Mouse (Mus musculus) kidney, embryonic 15.5 days (tissue): ENCODE results near the gene Fam171a2. TPM values are rescaled to one million over a fixed set of nuclear protein-coding genes. Genes with fewer than 3 reads are reported as not detected.

Experiments used
- ATAC-seq: fragments of 200-750 bp; cut with Nextera tagmentation; replicated peaks from 2 replicates; pipeline ENCODE4 v1.8.0; 2017; ENCODE audit warnings: moderate TSS enrichment; ENCODE audit not compliant: low FRiP score
- H3K27ac ChIP-seq: fragments of 300-500 bp; sonication (generic); 2 replicates; pipeline ENCODE4 v1.5.1; 2015; ENCODE audit warnings: mild to moderate bottlenecking, inconsistent platforms
- H3K27me3 ChIP-seq: fragments of 300-500 bp; sonication (generic); 2 replicates; pipeline ENCODE4 v1.6.1; 2015; ENCODE audit warnings: inconsistent platforms
- H3K36me3 ChIP-seq: fragments of 300-500 bp; sonication (generic); 2 replicates; pipeline ENCODE4 v1.6.1; 2015; ENCODE audit warnings: inconsistent platforms
- H3K4me1 ChIP-seq: fragments of 300-500 bp; sonication (generic); 2 replicates; pipeline ENCODE4 v1.6.1; 2015; ENCODE audit warnings: inconsistent platforms
- H3K4me2 ChIP-seq: fragments of 300-500 bp; sonication (generic); 2 replicates; pipeline ENCODE4 v1.6.1; 2015; ENCODE audit warnings: moderate library complexity, mild to moderate bottlenecking, inconsistent platforms
- H3K4me3 ChIP-seq: fragments of 300-500 bp; sonication (generic); replicated peaks from 2 replicates; pipeline ENCODE4 v1.5.1; 2015; ENCODE audit warnings: mild to moderate bottlenecking, inconsistent platforms
- H3K9ac ChIP-seq: fragments of 300-500 bp; sonication (generic); 2 replicates; pipeline ENCODE4 v1.6.1; 2015; ENCODE audit warnings: mild to moderate bottlenecking, inconsistent platforms
- H3K9me3 ChIP-seq: fragments of 300-500 bp; sonication (generic); replicated peaks from 2 replicates; pipeline ENCODE4 v1.6.1; 2016; ENCODE audit warnings: inconsistent platforms
- WGBS: fragments of 180-500 bp; shearing (Covaris S2); methylation state at CpG from one replicate; pipeline ENCODE4 v1.1.7; 2015; ENCODE audit warnings: mixed read lengths; 5-methylcytosine and 5-hydroxymethylcytosine counted together
- polyA plus RNA-seq: library from polyadenylated mRNA; unstranded; fragments of >200 nt; fragmentation: Nextera tagmentation; extraction: Ambion mirVana; gene quantifications from 2 replicates; pipeline ENCODE4 v1.2.1, GENCODE M21; 2015

Gene Fam171a2
- polyA plus RNA-seq, 1 experiment from 2014 or later: 7.1 TPM

DNA sequence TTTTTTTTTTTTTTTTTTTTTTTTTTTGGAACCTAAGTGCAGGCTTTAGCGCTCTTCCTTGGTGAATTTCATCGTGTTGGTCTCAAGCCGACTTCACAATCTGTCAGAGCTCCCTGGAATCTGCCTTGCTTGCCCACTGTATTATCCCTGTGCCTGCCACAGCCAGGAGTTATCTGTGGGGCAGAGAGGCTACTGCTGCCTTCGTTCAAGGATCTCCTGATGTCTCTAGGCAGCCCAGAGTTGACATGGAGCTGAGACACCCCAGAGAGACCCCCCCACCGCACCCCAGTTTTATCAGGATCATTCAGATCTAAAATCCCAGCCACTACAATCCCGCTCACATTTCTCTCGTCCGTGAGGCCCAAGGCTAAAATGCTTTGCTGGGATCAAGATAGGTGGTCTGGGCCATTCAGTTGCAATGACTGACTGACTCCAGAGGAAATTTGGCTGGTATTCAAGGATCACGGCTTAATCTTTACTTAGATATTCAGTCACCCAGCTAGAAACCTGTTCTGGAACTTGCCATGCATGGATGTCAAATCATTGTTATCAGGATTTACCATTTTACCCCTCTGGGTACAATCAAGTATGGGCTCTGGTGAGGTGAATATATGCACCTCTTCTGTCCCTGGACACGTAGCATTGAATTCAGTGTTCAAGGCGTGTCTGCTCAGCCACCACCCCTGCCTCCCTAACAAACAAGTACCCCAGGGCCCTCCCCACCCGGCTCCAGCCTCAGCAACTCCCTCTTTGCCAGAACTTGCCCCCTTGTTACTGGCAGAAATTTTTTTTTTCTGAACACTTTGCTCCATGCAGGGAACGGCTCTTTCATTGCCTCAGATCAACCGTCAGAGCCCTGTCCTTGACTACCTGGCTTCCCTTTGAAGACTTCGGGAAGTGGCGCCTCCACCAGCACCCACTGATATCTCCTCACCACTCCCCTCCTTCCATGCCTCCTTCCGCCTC is 1.8 kb upstream of the Fam171a2 start:
- Histone ChIP-seq H3K4me2 (peak overlapping the region; percentile 90; the same call in 1 of the 2 replicates), H3K4me1 (peaks cover 67% of the 10 kb centered on the region), H3K27me3 (peaks cover 3% of the 10 kb centered on the region; the same call in 1 of the 2 replicates), H3K36me3 (no peaks in the 10 kb centered on the region), H3K27ac (peak overlapping the region; percentile 96), H3K9ac (no peak overlapping the region), H3K4me3 (no peak overlapping the region), H3K9me3 (no peaks in the 10 kb centered on the region)
- whole genome bisulfite sequencing: 44% methylated on average over 17 of the region's 17 CpGs
- ATAC-seq: no peak

DNA sequence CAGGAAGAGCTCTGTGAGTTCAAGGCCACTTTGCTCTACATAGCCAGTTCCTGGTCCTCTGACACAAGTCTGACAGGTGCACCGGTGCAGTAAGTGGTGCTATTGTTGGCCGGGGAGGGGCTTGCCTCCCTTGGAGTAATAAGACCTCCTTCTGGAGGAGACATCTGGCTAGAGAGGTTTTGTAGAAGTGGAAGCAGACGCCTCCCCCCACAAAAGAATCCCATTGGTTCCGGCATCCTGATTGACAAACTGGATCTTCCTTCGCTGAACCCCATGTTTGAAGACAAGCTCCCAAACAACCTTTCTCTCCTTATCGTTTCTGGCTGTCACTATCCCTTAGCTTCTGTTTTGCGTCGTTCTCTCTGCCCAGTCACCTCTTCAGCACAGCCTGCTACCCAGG is 845 bp upstream of the Fam171a2 start:
- H3K4me2 ChIP-seq: peak overlapping the region; percentile 90
- H3K4me1 ChIP-seq: peaks cover 64% of the 10 kb centered on the region
- no peak overlapping the region; the same call in 1 of the 2 replicates for H3K4me3 ChIP-seq
- WGBS: 17% methylated on average over 8 of the region's 8 CpGs
- H3K9me3 ChIP-seq: no peaks in the 10 kb centered on the region
- no peak for ATAC-seq
- peak overlapping the region; percentile 96 for H3K27ac ChIP-seq
- H3K36me3 ChIP-seq: peaks cover 6% of the 10 kb centered on the region; the same call in 1 of the 2 replicates
- peaks cover 3% of the 10 kb centered on the region; the same call in 1 of the 2 replicates for H3K27me3 ChIP-seq
- no peak overlapping the region for H3K9ac ChIP-seq

DNA sequence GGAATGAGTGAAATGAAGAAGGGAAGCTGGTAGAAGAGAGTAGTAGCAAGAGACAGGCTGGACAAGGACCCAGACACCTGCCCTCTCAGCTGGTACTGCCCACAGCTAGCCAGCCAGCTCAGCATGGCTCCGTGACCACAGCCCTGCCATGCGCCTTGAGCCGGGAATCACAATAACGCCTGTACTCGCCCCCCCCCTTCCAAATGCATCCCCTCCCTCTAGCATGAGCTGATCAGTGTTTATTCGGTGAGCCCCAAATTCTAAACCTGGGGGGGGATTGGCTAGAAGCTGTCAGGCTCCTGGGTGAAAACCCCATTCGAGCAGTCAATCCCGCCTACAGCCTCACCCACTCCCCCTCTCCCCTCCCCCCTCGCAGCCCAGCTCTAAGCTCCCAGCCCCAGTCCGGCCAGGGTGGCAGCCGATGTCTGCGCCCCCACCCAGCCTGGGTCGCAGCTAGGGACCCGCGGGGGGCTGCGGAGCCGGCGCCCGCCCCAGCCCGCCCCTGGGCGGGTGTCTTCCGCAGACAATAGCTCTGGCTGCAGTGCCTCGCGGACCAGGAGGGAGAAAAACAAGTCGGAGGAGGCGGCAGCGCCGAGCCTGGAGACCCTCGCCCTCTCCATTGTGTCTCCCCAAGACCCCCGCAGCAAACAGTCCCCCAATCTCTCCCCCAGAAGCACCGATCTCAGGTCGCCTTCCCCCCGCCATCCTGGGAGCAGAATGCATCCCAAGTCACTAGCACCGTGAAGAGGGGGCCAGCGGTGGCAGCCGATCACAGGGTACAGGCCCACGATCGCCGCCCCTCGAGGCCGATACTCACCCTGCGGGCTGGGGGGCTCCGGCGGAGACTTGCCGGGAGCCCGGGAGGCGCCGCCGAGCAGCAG is 661 bp downstream of the Fam171a2 start:
- Histone ChIP-seq H3K9ac (peak overlapping the region; percentile 99), H3K27ac (peak overlapping the region; percentile 96), H3K36me3 (peaks cover 19% of the 10 kb centered on the region), H3K4me1 (peaks cover 62% of the 10 kb centered on the region), H3K27me3 (no peaks in the 10 kb centered on the region; the same call in 1 of the 2 replicates), H3K4me2 (peak overlapping the region; percentile 90), H3K4me3 (peak overlapping the region; percentile 97), H3K9me3 (no peaks in the 10 kb centered on the region)
- under 1% methylated on average over 46 of the region's 49 CpGs for WGBS
- ATAC-seq: peak; percentile 27

DNA sequence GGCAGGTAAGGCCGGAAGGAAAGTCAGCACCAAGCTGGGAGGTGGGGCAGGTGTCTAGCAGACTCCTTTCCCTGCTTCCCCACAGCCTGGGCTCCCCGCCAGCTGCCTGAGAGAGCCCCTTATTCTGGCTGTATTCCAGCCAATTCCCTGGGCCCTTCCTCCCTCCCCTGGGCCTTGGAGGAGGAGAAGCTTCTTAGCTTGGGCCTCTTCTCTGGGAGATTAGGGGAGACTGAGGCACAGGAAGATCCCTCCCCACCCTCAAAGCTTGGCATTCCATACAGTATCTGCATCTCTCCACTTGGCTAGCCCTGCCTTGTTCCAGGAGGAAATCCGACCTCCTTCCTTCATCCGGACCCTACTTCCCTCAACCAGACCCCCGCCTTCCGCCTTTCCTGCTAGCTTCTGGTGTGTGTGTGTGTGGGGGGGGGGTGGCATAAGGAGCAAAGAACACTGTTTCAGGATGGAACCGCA is 1.6 kb downstream of the Fam171a2 start:
- WGBS: 2% methylated on average over 7 of the region's 7 CpGs
- peaks cover 28% of the 10 kb centered on the region for H3K36me3 ChIP-seq
- peak overlapping the region; percentile 97 for H3K4me3 ChIP-seq
- peak overlapping the region; percentile 99 for H3K9ac ChIP-seq
- ATAC-seq: no peak
- no peaks in the 10 kb centered on the region for H3K9me3 ChIP-seq
- H3K27ac ChIP-seq: peak overlapping the region; percentile 96
- H3K27me3 ChIP-seq: no peaks in the 10 kb centered on the region; the same call in 1 of the 2 replicates
- H3K4me2 ChIP-seq: peak overlapping the region; percentile 90
- peaks cover 64% of the 10 kb centered on the region for H3K4me1 ChIP-seq

DNA sequence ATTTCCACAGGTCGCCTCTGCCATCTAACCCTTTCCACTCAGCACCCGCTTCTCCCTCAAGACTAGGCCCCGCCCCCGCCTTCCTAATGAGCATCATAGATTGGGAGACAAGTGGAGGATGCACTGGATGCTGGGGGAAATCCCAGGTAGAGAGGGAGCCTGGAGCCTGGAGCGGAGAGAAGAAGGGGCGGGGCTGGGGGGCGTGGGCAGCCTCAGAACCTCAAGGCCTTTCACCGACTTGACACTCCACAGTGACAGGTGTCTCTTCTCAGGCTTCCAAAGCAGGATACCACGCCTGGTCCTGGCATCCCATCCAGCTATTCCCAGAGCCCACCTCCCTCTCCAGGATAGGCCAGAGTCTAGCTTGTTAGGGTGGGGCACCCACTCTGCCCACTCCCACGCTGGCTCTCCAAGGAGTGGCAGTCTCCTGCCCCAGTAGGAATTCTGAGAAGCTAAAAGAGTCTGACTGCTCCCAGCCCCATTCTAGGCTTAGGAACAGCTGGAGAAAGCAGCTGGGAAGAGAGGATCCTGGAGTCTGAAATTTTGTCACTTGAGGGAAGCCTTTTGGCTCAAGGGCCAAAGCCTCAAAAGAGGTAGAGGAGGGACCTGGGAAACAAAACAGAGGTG is 2.1 kb downstream of the Fam171a2 start:
- H3K36me3 ChIP-seq: peaks cover 34% of the 10 kb centered on the region
- no peaks in the 10 kb centered on the region; the same call in 1 of the 2 replicates for H3K27me3 ChIP-seq
- peak overlapping the region; percentile 90 for H3K4me2 ChIP-seq
- peak overlapping the region; percentile 96 for H3K27ac ChIP-seq
- peaks cover 65% of the 10 kb centered on the region for H3K4me1 ChIP-seq
- H3K9me3 ChIP-seq: no peaks in the 10 kb centered on the region
- peak; percentile 55 for ATAC-seq
- 12% methylated on average over 10 of the region's 10 CpGs for WGBS
- H3K9ac ChIP-seq: peak overlapping the region; percentile 99
- peak overlapping the region; percentile 97 for H3K4me3 ChIP-seq

DNA sequence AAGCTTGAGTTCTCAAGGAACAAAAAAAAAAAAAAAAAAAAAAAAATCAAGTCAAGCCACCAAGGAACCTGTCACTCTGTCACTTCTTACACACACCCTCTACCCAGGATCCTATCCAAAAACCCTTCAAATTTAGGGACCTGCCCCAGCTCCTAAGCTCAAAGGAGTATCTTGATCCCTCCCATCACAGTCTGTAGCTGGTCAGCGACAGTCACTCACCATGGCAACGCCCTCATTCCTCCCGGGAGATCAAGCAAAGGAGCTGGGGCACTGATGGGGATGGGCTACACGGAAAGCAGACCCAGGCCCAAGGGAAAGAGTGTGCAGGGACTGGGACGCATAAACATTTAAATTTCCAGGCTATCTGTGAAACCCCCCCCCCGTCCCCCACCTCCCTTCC is 2.7 kb downstream of the Fam171a2 start:
- Histone ChIP-seq H3K27ac (peak overlapping the region; percentile 96), H3K36me3 (peaks cover 40% of the 10 kb centered on the region), H3K4me1 (peaks cover 61% of the 10 kb centered on the region), H3K27me3 (no peaks in the 10 kb centered on the region; the same call in 1 of the 2 replicates), H3K9ac (no peak overlapping the region), H3K4me3 (peak overlapping the region; percentile 97; the same call in 1 of the 2 replicates), H3K4me2 (peak overlapping the region; percentile 90), H3K9me3 (no peaks in the 10 kb centered on the region)
- ATAC-seq: no peak
- WGBS: 12% methylated on average over 6 of the region's 6 CpGs

DNA sequence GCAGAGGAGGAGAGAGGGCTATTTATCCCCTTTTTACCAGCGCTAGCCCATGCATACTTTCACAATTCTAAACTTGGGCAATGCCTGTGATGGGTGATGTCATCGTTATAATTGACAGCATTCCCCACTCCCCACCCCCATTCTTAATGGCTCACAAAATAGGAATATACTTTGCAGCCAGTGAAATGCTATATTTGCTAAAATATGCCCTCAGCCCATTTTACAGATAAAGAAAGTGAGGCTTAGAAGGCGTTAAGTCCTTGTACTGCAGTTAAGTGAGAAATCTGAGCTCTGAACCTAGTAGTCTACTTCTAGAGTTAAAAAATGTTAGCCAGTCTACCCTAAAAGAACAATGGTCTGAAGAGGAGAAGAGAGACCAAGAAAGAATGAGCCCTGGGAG is 3.2 kb downstream of the Fam171a2 start:
- no peak overlapping the region; the same call in 1 of the 2 replicates for H3K4me2 ChIP-seq
- 0 out of 2 replicates have a peak, but pooled peaks cover under 1% of the 10 kb centered on the region for H3K27me3 ChIP-seq
- H3K9ac ChIP-seq: no peak overlapping the region
- H3K27ac ChIP-seq: no peak overlapping the region
- peaks cover 57% of the 10 kb centered on the region for H3K4me1 ChIP-seq
- no peak for ATAC-seq
- WGBS: 82% methylated on average over 3 of the region's 3 CpGs
- peaks cover 44% of the 10 kb centered on the region for H3K36me3 ChIP-seq
- no peaks in the 10 kb centered on the region for H3K9me3 ChIP-seq
- no peak overlapping the region for H3K4me3 ChIP-seq

DNA sequence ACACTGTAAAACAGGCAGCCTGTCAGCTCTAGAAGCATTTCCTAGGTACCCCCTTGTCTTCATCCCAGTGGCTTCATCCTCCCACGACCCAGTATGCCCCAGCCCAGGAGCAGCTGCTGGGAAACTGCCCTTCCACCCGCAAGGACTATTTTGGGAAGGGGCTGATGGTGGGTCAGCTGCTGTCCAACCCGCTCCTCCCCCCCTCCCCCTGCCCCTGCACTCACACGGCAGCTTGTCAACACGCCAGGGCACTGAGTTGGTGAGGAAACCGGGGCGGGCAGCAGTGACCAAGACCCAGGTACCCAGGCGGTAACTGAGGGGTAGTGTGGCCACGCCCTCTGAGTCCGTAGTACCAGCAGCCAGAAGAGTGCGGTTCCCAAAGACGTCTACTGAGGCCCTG is 3.7 kb downstream of the Fam171a2 start:
- Histone ChIP-seq H3K9me3 (no peaks in the 10 kb centered on the region), H3K36me3 (peaks cover 50% of the 10 kb centered on the region), H3K4me1 (peaks cover 54% of the 10 kb centered on the region), H3K27me3 (0 out of 2 replicates have a peak, but pooled peaks cover 3% of the 10 kb centered on the region), H3K4me2 (no peak overlapping the region), H3K27ac (no peak overlapping the region), H3K9ac (no peak overlapping the region), H3K4me3 (no peak overlapping the region)
- no peak for ATAC-seq
- WGBS: 73% methylated on average over 12 of the region's 12 CpGs

DNA sequence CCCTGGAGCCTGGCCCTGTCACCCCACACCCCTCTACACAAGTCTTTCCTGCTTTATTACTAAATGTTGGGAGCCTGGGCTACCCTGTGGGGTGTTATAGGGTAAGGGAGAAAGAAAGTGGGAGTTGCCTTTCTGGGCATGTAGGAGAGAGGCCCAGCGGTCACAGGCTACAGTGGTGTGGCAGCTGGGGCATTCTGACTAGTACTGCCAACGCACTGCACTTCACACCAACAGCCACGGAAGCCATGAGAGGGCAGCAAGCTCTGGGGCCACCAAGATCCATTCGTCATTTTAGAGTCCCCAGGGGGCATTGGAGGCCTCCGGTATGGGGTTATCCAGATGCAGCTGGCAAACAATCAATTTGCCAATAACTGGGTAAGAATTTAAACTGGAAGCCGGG is 5.4 kb downstream of the Fam171a2 start:
- H3K4me2 ChIP-seq: no peak overlapping the region
- H3K4me3 ChIP-seq: no peak overlapping the region
- H3K27me3 ChIP-seq: 0 out of 2 replicates have a peak, but pooled peaks cover 3% of the 10 kb centered on the region
- 87% methylated on average over 6 of the region's 6 CpGs for WGBS
- H3K27ac ChIP-seq: no peak overlapping the region
- H3K9ac ChIP-seq: no peak overlapping the region
- H3K4me1 ChIP-seq: peaks cover 58% of the 10 kb centered on the region
- no peak for ATAC-seq
- no peaks in the 10 kb centered on the region for H3K9me3 ChIP-seq
- H3K36me3 ChIP-seq: peaks cover 64% of the 10 kb centered on the region

DNA sequence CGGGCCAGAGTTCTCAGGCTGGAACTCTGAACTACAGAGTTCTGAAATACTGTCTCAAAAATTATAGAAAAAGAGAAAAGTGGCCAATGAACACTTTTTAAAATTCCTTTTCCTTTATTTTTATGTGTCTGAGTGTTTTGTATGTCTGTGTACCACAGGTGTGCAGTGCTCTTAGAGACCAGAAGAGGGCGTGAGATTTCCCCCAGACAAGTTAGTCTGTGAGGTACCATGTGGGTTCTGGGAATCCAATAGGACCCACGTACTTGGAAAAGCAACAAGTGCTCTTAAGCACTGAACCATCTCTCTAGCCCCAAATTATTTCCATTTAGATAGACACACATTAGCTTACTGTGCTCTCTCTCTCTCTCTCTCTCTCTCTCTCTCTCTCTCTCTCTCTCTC is 6.0 kb downstream of the Fam171a2 start:
- ATAC-seq: no peak
- no peaks in the 10 kb centered on the region for H3K9me3 ChIP-seq
- H3K4me3 ChIP-seq: no peak overlapping the region
- H3K4me1 ChIP-seq: peaks cover 56% of the 10 kb centered on the region
- H3K36me3 ChIP-seq: peaks cover 68% of the 10 kb centered on the region
- H3K27ac ChIP-seq: no peak overlapping the region
- no peak overlapping the region for H3K4me2 ChIP-seq
- H3K9ac ChIP-seq: no peak overlapping the region
- WGBS: 88% methylated on average over 3 of the region's 3 CpGs
- 0 out of 2 replicates have a peak, but pooled peaks cover 3% of the 10 kb centered on the region for H3K27me3 ChIP-seq

DNA sequence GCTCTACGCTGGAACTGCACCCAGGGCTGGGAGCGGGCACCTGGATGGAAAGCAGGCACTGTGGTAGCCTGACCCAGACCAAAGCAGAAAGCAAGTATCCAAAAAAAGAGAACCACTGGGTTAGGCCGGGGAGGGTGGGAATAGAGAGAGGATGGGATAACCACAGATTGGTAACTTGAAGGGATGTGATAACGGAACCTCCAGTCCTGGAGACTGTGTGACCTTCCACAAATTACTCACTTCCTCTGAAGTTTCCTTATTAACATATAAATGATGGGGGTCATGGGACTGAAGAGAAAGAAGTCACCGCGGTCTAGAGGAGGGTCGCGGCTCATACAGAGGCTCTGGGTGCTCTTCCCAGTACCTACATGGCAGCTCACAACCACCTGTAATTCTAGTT is 7.2 kb downstream of the Fam171a2 start:
- H3K4me2 ChIP-seq: no peak overlapping the region
- no peak overlapping the region for H3K27ac ChIP-seq
- H3K27me3 ChIP-seq: 0 out of 2 replicates have a peak, but pooled peaks cover 3% of the 10 kb centered on the region
- H3K36me3 ChIP-seq: peaks cover 80% of the 10 kb centered on the region
- no peak overlapping the region for H3K9ac ChIP-seq
- 86% methylated on average over 8 of the region's 8 CpGs for WGBS
- no peak for ATAC-seq
- H3K9me3 ChIP-seq: no peaks in the 10 kb centered on the region
- no peak overlapping the region for H3K4me3 ChIP-seq
- peaks cover 49% of the 10 kb centered on the region for H3K4me1 ChIP-seq
